Mouse (Mus musculus) thymus, adult 2 months (tissue): ENCODE measurements at regions not wholly inside any gene's neighbourhood (a gene's known extent, or its start where the extent isn't known, plus 50 kb on each side); places are given as distances from the start of the nearest gene placed in this dataset.

Experiments used
- CTCF ChIP-seq: fragments of 200-500 bp; IDR thresholded peaks from 2 replicates; pipeline ENCODE4 v1.5.1; 2012; ENCODE audit warnings: mild to moderate bottlenecking, control low read depth, low read length, moderate library complexity, borderline replicate concordance; ENCODE audit not compliant: control insufficient read depth, poor library complexity, insufficient read depth; ENCODE audit errors: extremely low read depth
- POLR2A ChIP-seq: fragments of 200-500 bp; IDR thresholded peaks from 2 replicates; pipeline ENCODE4 v1.6.1; 2012; ENCODE audit warnings: mild to moderate bottlenecking, low read length, control low read depth, moderate library complexity; ENCODE audit not compliant: control insufficient read depth, poor library complexity, insufficient read depth; ENCODE audit errors: extremely low read depth

GRCm38 (mm10) chr14:24908377-24908776, 421.5 kb downstream of the Rps24 start:
- TF ChIP-seq POLR2A: no peak
- no peak for TF ChIP-seq CTCF
